Mouse (Mus musculus) forebrain, embryonic 14.5 days (tissue): ENCODE data around the gene Qsox1. TPM values are rescaled to one million over a fixed set of nuclear protein-coding genes. Genes with fewer than 3 reads are reported as not detected.

Experiments
- ATAC-seq: fragments of 200-750 bp; cut with Nextera tagmentation; 2 replicates; pipeline ENCODE4 v1.8.0; 2017; ENCODE audit warnings: mild to moderate bottlenecking, moderate library complexity
- DNase-seq: peaks from one replicate; pipeline ENCODE4 v3.0.0-alpha.2; 2015; ENCODE audit warnings: low spot score
- H3K27ac ChIP-seq: fragments of 300-500 bp; sonication (generic); 2 replicates; pipeline ENCODE4 v1.5.1; 2014; ENCODE audit warnings: low read depth, mild to moderate bottlenecking, control low read depth, low read length, moderate library complexity
- H3K27me3 ChIP-seq: fragments of 300-500 bp; sonication (generic); replicated peaks from 2 replicates; pipeline ENCODE4 v1.6.1; 2014; ENCODE audit warnings: low read length, control low read depth, mixed read lengths; ENCODE audit not compliant: control insufficient read depth, insufficient read depth
- H3K36me3 ChIP-seq: fragments of 300-500 bp; sonication (generic); 2 replicates; pipeline ENCODE4 v1.6.1; 2014; ENCODE audit warnings: low read length, control low read depth; ENCODE audit not compliant: control insufficient read depth, insufficient read depth
- H3K4me1 ChIP-seq: fragments of 300-500 bp; sonication (generic); 2 replicates; pipeline ENCODE4 v1.6.1; 2014; ENCODE audit warnings: antibody characterized with exemption, low read length, control low read depth; ENCODE audit not compliant: control insufficient read depth, insufficient read depth
- H3K4me2 ChIP-seq: fragments of 300-500 bp; sonication (generic); 2 replicates; pipeline ENCODE4 v1.6.1; 2014; ENCODE audit warnings: mild to moderate bottlenecking, control low read depth, low read length
- H3K4me3 ChIP-seq: fragments of 300-500 bp; sonication (generic); 2 replicates; pipeline ENCODE4 v1.5.1; 2014; ENCODE audit warnings: low read depth, low read length, control low read depth
- H3K9ac ChIP-seq: fragments of 300-500 bp; sonication (generic); 2 replicates; pipeline ENCODE4 v1.6.1; 2014; ENCODE audit warnings: mild to moderate bottlenecking, low read length, control low read depth, moderate library complexity
- H3K9me3 ChIP-seq: fragments of 300-500 bp; sonication (generic); replicated peaks from 2 replicates; pipeline ENCODE4 v1.6.1; 2016; ENCODE audit warnings: low read length, control low read depth, mixed read lengths; ENCODE audit not compliant: control insufficient read depth
- WGBS: fragments of 180-500 bp; shearing (Covaris S2); extraction: QIAGEN DNeasy Blood & Tissue Kit; methylation state at CpG from one replicate; pipeline ENCODE4 v1.1.7; 2014; 5-methylcytosine and 5-hydroxymethylcytosine counted together
- polyA plus RNA-seq: library from polyadenylated mRNA; unstranded; fragments of >200 nt; fragmentation: Nextera tagmentation; extraction: Ambion mirVana; gene quantifications from 2 replicates; pipeline ENCODE4 v1.2.1, GENCODE M21; 2014

Gene Qsox1
- polyA plus RNA-seq, 1 experiment from 2014 or later: 7.9 TPM

DNA sequence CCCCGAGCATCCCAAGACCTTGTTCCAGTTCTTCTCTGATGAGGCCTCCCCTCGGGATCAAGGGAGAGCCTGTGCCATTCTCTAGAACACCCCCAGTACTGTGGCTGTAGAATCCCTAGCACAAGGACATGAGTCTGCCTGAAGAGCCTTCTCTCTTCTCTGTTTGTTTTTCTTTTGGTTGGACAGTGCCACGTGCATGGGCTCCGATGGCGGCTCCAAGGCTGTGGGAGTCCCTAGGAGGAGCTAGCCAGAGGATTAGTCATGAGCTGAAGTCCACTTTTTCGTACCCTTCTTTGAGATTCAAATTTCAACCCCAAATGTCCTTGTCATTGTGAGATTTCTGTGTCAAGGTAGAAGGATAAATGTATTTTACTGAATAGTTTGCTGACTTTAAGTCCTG lies 18.2 kb upstream of the Qsox1 start:
- H3K9ac ChIP-seq: no peak overlapping the region
- no peak overlapping the region for H3K4me3 ChIP-seq
- H3K4me1 ChIP-seq: no peaks in the 10 kb centered on the region
- H3K27ac ChIP-seq: no peak overlapping the region
- no peaks in the 10 kb centered on the region for H3K36me3 ChIP-seq
- H3K9me3 ChIP-seq: no peaks in the 10 kb centered on the region
- H3K4me2 ChIP-seq: no peak overlapping the region
- no peak for ATAC-seq
- H3K27me3 ChIP-seq: no peaks in the 10 kb centered on the region
- whole genome bisulfite sequencing: 70% methylated on average over 6 of the region's 6 CpGs
- no peak for DNase-seq

DNA sequence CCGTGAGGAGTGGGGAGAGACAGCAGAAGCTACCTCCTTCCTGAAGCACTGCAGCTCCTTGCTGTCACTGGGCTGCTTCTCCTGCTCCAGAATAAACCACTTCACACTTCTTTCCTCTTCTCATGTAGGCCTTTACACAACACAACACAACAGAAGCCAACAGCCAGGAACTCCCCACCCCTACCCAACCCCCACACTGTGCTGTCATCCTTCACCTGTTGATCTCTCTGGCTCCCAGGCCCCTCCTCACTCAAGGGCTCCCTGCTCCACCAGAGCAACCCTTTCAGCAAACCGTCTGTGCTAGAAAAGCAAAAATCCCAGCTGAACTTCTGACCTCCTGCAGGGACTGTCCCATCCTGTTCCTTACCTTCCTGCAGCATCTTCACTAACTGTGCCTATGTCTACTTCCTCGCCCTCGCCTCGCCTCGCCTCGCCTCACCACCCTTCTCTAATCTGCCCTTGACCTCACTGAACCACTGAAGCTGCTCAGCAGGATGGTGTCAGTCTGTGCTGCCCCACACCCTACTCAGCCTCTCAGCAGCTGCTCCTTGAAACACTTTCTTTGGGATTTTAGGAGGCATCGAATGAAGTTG lies 15.1 kb upstream of the Qsox1 start:
- Histone ChIP-seq H3K4me1 (no peaks in the 10 kb centered on the region), H3K36me3 (no peaks in the 10 kb centered on the region), H3K27ac (no peak overlapping the region), H3K9ac (no peak overlapping the region), H3K9me3 (no peaks in the 10 kb centered on the region), H3K4me2 (no peak overlapping the region), H3K4me3 (no peak overlapping the region), H3K27me3 (no peaks in the 10 kb centered on the region)
- DNase-seq (no peak), ATAC-seq (no peak)
- 73% methylated on average over 8 of the region's 8 CpGs for WGBS

DNA sequence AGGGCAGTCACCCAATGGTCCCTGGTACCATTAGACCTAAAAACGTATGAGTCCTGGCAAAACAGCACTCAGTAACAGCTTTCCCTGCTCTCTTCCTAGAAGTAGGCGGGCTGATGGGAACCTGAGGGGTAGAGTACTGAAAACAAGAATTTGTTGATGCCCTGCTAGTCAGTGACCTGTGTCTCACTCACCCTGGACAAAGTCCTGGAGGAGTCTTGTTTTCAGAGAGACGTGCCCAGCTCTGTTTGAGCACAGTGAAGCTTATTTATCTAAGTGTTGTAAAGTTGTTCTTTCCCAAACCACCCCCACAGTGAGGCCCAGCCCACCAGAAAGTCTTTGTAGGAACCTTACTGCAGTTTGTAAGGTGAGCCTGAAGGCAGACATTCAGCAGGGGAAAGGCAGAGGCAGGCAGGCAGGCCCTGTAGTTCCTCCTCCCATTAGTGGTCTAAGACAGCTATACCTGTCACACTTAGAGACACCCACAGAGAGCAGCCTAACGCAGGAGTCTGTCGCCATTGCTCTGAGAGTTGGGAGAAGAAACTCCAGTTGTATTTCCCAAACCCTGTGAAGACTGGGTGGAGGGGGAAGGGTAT lies 14.2 kb upstream of the Qsox1 start:
- no peaks in the 10 kb centered on the region for H3K27me3 ChIP-seq
- 58% methylated on average over 5 of the region's 5 CpGs for WGBS
- H3K4me2 ChIP-seq: no peak overlapping the region
- no peak for DNase-seq
- H3K9ac ChIP-seq: no peak overlapping the region
- H3K36me3 ChIP-seq: no peaks in the 10 kb centered on the region
- no peak for ATAC-seq
- H3K27ac ChIP-seq: no peak overlapping the region
- H3K9me3 ChIP-seq: no peaks in the 10 kb centered on the region
- no peaks in the 10 kb centered on the region for H3K4me1 ChIP-seq
- no peak overlapping the region for H3K4me3 ChIP-seq

DNA sequence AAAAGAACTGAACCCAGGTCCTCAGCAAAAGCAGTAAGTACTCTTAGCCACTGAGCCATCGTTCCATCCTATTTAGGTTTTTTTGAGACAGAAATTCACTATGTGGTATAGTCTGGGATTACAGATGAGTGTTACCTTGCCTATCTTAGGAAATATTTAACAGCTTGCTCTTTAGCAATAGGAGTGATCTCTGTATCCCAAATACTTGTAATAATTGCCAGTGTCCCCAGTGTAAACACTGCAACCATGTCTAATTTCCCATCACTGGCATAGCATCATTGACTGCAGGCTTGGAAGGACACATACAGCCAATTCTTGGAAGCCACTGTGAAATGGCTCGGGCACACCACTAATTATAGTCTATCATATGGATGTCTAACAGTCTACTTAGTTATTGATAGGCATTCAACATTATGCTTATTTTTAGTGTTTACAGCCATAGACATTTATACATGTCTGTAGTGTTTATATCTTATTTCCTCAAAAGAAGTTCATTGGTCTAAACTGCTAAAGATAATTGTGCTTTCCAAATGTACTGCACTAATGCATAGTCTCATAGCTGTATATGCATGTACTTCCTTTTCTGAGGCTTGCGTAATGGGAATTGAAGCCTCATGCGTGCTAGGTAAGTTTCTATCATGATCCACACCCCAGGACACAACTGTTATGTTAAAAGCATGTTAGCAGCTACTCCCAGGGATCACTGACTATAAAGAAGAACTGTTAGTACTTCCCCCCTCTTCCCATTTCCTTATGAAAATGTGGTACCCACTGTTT lies 13.4 kb upstream of the Qsox1 start:
- Histone ChIP-seq H3K9ac (no peak overlapping the region), H3K36me3 (no peaks in the 10 kb centered on the region), H3K9me3 (no peaks in the 10 kb centered on the region), H3K27me3 (no peaks in the 10 kb centered on the region), H3K27ac (no peak overlapping the region), H3K4me3 (no peak overlapping the region), H3K4me2 (no peak overlapping the region), H3K4me1 (no peaks in the 10 kb centered on the region)
- WGBS: 86% methylated on average over 4 of the region's 4 CpGs
- no peak for ATAC-seq
- DNase-seq: no peak

DNA sequence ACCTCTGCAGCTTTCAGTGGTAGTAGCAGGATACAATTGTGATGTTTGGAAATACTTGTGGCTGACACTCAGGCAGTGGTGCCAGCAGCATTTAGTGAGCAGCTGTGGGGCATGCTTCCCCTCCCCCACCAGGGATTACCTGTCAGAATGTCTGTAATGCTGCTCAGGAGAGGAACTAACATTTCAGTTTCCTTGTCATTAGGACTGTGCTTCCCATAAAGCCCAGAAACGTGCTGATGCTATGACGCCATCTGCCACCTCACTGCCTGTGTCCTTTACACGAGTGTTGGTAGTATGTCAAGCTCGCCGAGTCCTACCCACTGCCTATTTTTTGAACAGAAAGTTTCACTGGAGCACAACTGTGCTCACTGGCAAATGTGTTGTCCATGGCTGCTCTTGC lies 8.0 kb upstream of the Qsox1 start:
- H3K9me3 ChIP-seq: no peaks in the 10 kb centered on the region
- no peaks in the 10 kb centered on the region for H3K27me3 ChIP-seq
- no peak overlapping the region for H3K27ac ChIP-seq
- DNase-seq (no peak), ATAC-seq (no peak)
- H3K4me3 ChIP-seq: no peak overlapping the region
- H3K9ac ChIP-seq: no peak overlapping the region
- H3K4me1 ChIP-seq: no peaks in the 10 kb centered on the region
- H3K36me3 ChIP-seq: no peaks in the 10 kb centered on the region
- 89% methylated on average over 5 of the region's 5 CpGs for WGBS
- H3K4me2 ChIP-seq: no peak overlapping the region

DNA sequence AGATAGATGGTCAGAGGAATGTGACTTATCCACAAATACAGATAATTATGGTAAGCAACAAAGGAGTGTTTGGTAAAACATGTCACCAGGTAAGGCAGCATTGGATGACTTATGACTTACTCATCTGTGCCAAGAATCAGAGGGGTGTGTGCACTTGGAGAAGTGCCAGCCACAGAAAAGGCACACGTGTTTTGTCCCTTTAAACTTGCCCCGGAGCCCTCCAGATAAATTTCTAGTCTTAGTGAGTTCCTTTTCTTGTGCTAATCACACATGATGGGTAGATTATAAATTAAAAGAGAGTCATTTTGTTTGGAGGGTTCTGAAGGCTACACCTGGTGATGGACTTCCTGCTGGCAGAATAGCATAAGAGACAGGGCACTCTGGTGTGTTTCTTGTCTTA lies 3.5 kb upstream of the Qsox1 start:
- 47% methylated on average over 2 of the region's 2 CpGs for WGBS
- H3K4me2 ChIP-seq: no peak overlapping the region
- no peaks in the 10 kb centered on the region for H3K27me3 ChIP-seq
- no peak for ATAC-seq
- no peaks in the 10 kb centered on the region for H3K9me3 ChIP-seq
- H3K36me3 ChIP-seq: no peaks in the 10 kb centered on the region
- no peak overlapping the region for H3K4me3 ChIP-seq
- peaks cover 9% of the 10 kb centered on the region for H3K4me1 ChIP-seq
- no peak overlapping the region for H3K27ac ChIP-seq
- DNase-seq: no peak
- no peak overlapping the region for H3K9ac ChIP-seq

DNA sequence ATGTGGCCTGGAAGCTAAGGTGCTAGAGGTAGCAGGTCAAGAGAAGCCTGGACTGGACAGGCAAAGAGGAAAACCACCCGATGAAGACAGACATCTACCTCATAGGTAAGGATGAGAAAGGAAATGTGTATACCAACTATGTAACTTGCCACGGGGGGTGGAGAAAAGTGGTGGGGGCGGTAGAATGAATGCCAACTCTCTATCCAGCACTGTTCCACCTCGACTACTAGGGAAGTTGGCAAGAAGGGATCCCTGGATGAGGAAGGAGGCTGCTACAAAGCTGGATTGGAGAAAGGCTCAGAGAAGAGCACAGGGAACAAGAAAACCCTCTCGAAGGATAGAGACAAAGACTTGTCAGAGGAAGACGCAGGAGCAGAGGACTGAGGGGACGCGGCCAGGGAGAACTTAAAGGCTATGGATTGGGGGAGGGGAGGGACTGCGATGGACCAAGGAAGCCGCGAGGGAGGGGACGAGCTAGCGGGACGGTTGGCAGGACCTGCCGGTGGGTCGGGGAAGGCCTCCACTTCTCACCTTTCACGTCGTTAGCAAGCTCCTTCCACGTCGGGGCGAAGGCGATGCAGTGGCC lies 601 bp downstream of the Qsox1 start:
- Histone ChIP-seq H3K36me3 (no peaks in the 10 kb centered on the region), H3K4me3 (peak overlapping the region; percentile 70), H3K9ac (peak overlapping the region; percentile 79), H3K9me3 (no peaks in the 10 kb centered on the region), H3K27ac (no peak overlapping the region), H3K4me2 (peak overlapping the region; percentile 71), H3K4me1 (peaks cover 15% of the 10 kb centered on the region), H3K27me3 (no peaks in the 10 kb centered on the region)
- ATAC-seq (peak; percentile 22), DNase-seq (no peak)
- 3% methylated on average over 22 of the region's 22 CpGs for WGBS

DNA sequence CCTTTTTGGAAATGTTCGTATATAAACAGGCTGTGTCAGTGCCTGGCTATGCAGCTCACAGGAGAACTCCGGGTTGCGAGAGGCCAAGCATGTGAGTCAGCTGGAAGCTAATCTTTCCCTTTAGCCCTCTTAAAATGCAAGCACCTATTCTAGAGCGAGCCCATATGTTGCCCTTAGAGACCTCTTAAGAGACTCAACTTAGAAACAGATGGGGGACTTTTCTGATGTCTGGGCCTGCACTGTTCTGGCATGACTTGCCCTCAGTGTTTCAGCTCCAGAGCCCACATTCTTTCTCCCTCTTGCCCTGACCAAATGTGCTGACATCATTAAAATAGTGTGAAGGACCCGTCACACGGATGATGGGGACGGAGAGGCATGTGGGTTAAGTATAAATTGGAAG lies 2.1 kb downstream of the Qsox1 start:
- no peak for ATAC-seq
- WGBS: 73% methylated on average over 7 of the region's 7 CpGs
- no peak overlapping the region for H3K4me2 ChIP-seq

More for the DNA sequence above, 2.1 kb downstream of the Qsox1 start:
- no peaks in the 10 kb centered on the region for H3K36me3 ChIP-seq
- no peaks in the 10 kb centered on the region for H3K27me3 ChIP-seq
- no peaks in the 10 kb centered on the region for H3K9me3 ChIP-seq
- H3K27ac ChIP-seq: no peak overlapping the region
- no peak overlapping the region for H3K9ac ChIP-seq
- H3K4me3 ChIP-seq: no peak overlapping the region
- no peak for DNase-seq
- peaks cover 15% of the 10 kb centered on the region for H3K4me1 ChIP-seq
